Mouse (Mus musculus) bone marrow, adult 2 months (tissue): Measurements from ENCODE around the gene Zic2. TPM values are rescaled to one million over a fixed set of nuclear protein-coding genes. Genes with fewer than 3 reads are reported as not detected.

Experiments used
- H3K27ac ChIP-seq: fragments of 200-500 bp; 2 replicates; pipeline ENCODE4 v1.5.1; 2012; ENCODE audit warnings: low read depth, mild to moderate bottlenecking, control low read depth, inconsistent platforms, low read length; ENCODE audit not compliant: control insufficient read depth, poor library complexity, insufficient read depth
- H3K4me1 ChIP-seq: fragments of 200-500 bp; 2 replicates; pipeline ENCODE4 v1.6.1; 2011; ENCODE audit warnings: low read length; ENCODE audit not compliant: control insufficient read depth, insufficient read depth
- H3K4me3 ChIP-seq: fragments of 200-500 bp; replicated peaks from 2 replicates; pipeline ENCODE3; 2011; ENCODE audit warnings: mild to moderate bottlenecking, low read depth, low read length, control low read depth; ENCODE audit not compliant: control insufficient read depth
- CTCF ChIP-seq: fragments of 200-500 bp; IDR thresholded peaks from 2 replicates; pipeline ENCODE4 v1.5.1; 2011; ENCODE audit warnings: low read length, control low read depth; ENCODE audit not compliant: control insufficient read depth, insufficient read depth
- POLR2A ChIP-seq: fragments of 200-500 bp; IDR thresholded peaks from 2 replicates; pipeline ENCODE4 v1.6.1; 2011; ENCODE audit warnings: low read depth, mild to moderate bottlenecking, control low read depth, low read length, borderline replicate concordance; ENCODE audit not compliant: control insufficient read depth
- WGBS: fragments of 180-500 bp; shearing (Covaris S2); methylation state at CpG from one replicate; pipeline ENCODE4 v1.1.7; 2018; 5-methylcytosine and 5-hydroxymethylcytosine counted together
- polyA plus RNA-seq: library from polyadenylated mRNA; stranded (reverse); fragments of >200 nt; gene quantifications from 2 replicates; pipeline ENCODE4 v1.2.4, GENCODE M21; 2011; ENCODE audit warnings: low replicate concordance; ENCODE audit not compliant: missing spikeins, insufficient read depth, insufficient read length

The Zic2 gene
- polyA plus RNA-seq, 1 experiment: 2.7 TPM

- TF ChIP-seq CTCF: no peak
- TF ChIP-seq POLR2A: no peak
- Histone ChIP-seq H3K27ac (no peak overlapping the region), H3K4me3 (no peak overlapping the region), H3K4me1 (no peaks in the 10 kb centered on the region)
- 59% methylated on average over 1 of the region's 1 CpGs for WGBS
These were observed 16.8 kb downstream of the Zic2 start for GRCm38 (mm10) chr14:122492015-122492414.

GRCm38 (mm10) chr14:122509058-122509457, 33.8 kb downstream of the Zic2 start:
- H3K4me1 ChIP-seq: no peaks in the 10 kb centered on the region
- no peak for TF ChIP-seq CTCF
- no peak for TF ChIP-seq POLR2A
- WGBS: 13% methylated on average over 2 of the region's 2 CpGs
- H3K4me3 ChIP-seq: no peak overlapping the region
- H3K27ac ChIP-seq: no peak overlapping the region

- TF ChIP-seq POLR2A (no peak), CTCF (no peak)
- 56% methylated on average over 3 of the region's 3 CpGs for WGBS
- Histone ChIP-seq H3K4me3 (no peak overlapping the region), H3K27ac (no peak overlapping the region), H3K4me1 (no peaks in the 10 kb centered on the region)
These were observed 36.3 kb downstream of the Zic2 start for GRCm38 (mm10) chr14:122511519-122511918.

- Histone ChIP-seq H3K4me3 (no peak overlapping the region), H3K27ac (no peak overlapping the region), H3K4me1 (no peaks in the 10 kb centered on the region)
- no peak for TF ChIP-seq CTCF
- 27% methylated on average over 1 of the region's 1 CpGs for WGBS
These were observed 38.3 kb downstream of the Zic2 start for GRCm38 (mm10) chr14:122513511-122514036.

GRCm38 (mm10) chr14:122528475-122528874, 53.2 kb downstream of the Zic2 start:
- H3K4me1 ChIP-seq: no peaks in the 10 kb centered on the region
- H3K4me3 ChIP-seq: no peak overlapping the region
- TF ChIP-seq POLR2A (no peak), CTCF (no peak)
- WGBS: 72% methylated on average over 4 of the region's 4 CpGs
- no peak overlapping the region for H3K27ac ChIP-seq

Other genes starting within 250 kb of the Zic2 start
- not detected in 2 replicates for gene Gm5089, start 24.3 kb upstream of the Zic2 start, polyA plus RNA-seq
- gene Zic5, start 9.8 kb upstream of the Zic2 start, polyA plus RNA-seq: 0.72 TPM in 1 of 2 replicates, not detected in the other
- not detected in 2 replicates for gene Gm10837, start 15.2 kb downstream of the Zic2 start, polyA plus RNA-seq
- gene Pcca, start 58.9 kb downstream of the Zic2 start, polyA plus RNA-seq: 7.7 and 24.8 TPM in 2 replicates